Mouse (Mus musculus) naive thymus-derived CD4-positive, alpha-beta T cell, adult 2 months (primary cell): ENCODE measurements around the gene Erc2.

Experiments
- DNase-seq: peaks from one replicate; pipeline ENCODE4 v3.0.0-alpha.2; 2011; ENCODE audit warnings: low read depth

The Erc2 gene

GRCm38 (mm10) chr14:28445737-28446136, 823.5 kb downstream of the Erc2 start:
- DNase-seq = no peak

GRCm38 (mm10) chr14:28451771-28452170, 829.5 kb downstream of the Erc2 start:
- DNase-seq = no peak

- no peak for DNase-seq
Measured at GRCm38 (mm10) chr14:28456372-28457076, 834.3 kb downstream of the Erc2 start.

- DNase-seq = no peak
Measured at GRCm38 (mm10) chr14:28457428-28457827, 835.2 kb downstream of the Erc2 start.

- no peak for DNase-seq
Measured at GRCm38 (mm10) chr14:28467956-28468355, 845.7 kb downstream of the Erc2 start.

- DNase-seq = no peak
Measured at GRCm38 (mm10) chr14:28469696-28470095, 847.5 kb downstream of the Erc2 start.

GRCm38 (mm10) chr14:28470212-28470611, 848.0 kb downstream of the Erc2 start:
- DNase-seq = no peak

GRCm38 (mm10) chr14:28475012-28475411, 852.8 kb downstream of the Erc2 start:
- DNase-seq = no peak

GRCm38 (mm10) chr14:28475421-28475820, 853.2 kb downstream of the Erc2 start:
- no peak for DNase-seq

GRCm38 (mm10) chr14:28476746-28477145, 854.5 kb downstream of the Erc2 start:
- no peak for DNase-seq

GRCm38 (mm10) chr14:28480866-28481265, 858.6 kb downstream of the Erc2 start:
- no peak for DNase-seq

GRCm38 (mm10) chr14:28493806-28494205, 871.6 kb downstream of the Erc2 start:
- DNase-seq = no peak

GRCm38 (mm10) chr14:28494273-28494672, 872.0 kb downstream of the Erc2 start:
- no peak for DNase-seq

GRCm38 (mm10) chr14:28501216-28501878, 879.1 kb downstream of the Erc2 start:
- DNase-seq = no peak

GRCm38 (mm10) chr14:28503276-28503675, 881.0 kb downstream of the Erc2 start:
- no peak for DNase-seq

- no peak for DNase-seq
Measured at GRCm38 (mm10) chr14:28504101-28505050, 882.1 kb downstream of the Erc2 start, which contains the start of gene Wnt5a. Wnt5a (plus strand) TSS chr14:28504750.

GRCm38 (mm10) chr14:28505051-28505585, 882.9 kb downstream of the Erc2 start:
- no peak for DNase-seq

- no peak for DNase-seq
Measured at GRCm38 (mm10) chr14:28505586-28506375, 883.6 kb downstream of the Erc2 start.

GRCm38 (mm10) chr14:28506376-28506831, 884.2 kb downstream of the Erc2 start:
- DNase-seq = no peak

- no peak for DNase-seq
Measured at GRCm38 (mm10) chr14:28507011-28507410, 884.8 kb downstream of the Erc2 start.

- no peak for DNase-seq
Measured at GRCm38 (mm10) chr14:28507471-28507870, 885.2 kb downstream of the Erc2 start.
